Mouse (Mus musculus): ENCODE data around the gene Lsamp.

GRCm38 (mm10) chr16:40656871-40657270, 672.7 kb downstream of the Lsamp start:
- TF ChIP-seq POLR2A (IDR thresholded peaks at IDR 0.05; ENCODE audit: control insufficient read depth, low read depth, low read length): no peak
- no peak for TF ChIP-seq CTCF (IDR thresholded peaks at IDR 0.05; ENCODE audit: control insufficient read depth, insufficient read depth, insufficient replicate concordance, low read depth, low read length)
